23 mouse cellular contexts compared by ENCODE assay signal in the genomic region with DNA sequence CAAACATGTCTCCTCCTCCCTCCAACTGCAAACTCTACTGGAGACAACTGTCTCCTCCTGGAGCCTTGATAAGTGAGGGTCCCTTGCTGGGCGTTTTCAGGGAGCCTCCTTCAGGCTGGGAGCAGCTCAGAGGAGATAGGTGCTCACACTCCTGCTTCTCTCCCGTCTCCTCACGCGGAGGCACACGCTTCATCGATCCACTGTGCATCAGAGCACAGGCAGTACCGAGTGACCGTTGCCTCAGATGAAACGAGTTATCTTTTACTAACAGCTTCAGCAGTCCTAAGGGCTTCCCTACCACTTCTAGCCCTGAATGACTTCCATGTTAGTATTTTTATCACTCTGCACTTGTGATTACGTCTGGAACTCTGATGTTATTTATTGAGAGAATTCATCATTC. TPM values are rescaled to one million over a fixed set of nuclear protein-coding genes. Genes with fewer than 3 reads are reported as not detected.
DNase-seq lines count a peak whose midpoint lies in the region; ATAC-seq and TF ChIP-seq lines count a peak whose summit lies in the region.
"Had no signal": no experiment of that assay in that cellular context is flagged by ENCODE, and none has a peak within 500 bp of the region (broad histone marks: within the 10 kb centered on the region; RNA-seq: fewer than 3 reads in every experiment).

No protein-coding gene starts in this region.

- no peak overlapping the region for H3K4me2 ChIP-seq in liver, embryonic 16.5 days (ENCODE audit: low read depth, low read length)
- H3K4me2 ChIP-seq: hindbrain, embryonic 14.5 days; limb, embryonic 15.5 days; neural tube, embryonic 15.5 days had no signal

- TF ChIP-seq CTCF in spleen, adult 2 months (IDR thresholded peaks at IDR 0.05; ENCODE audit: extremely low read depth, insufficient read depth, insufficient read length, insufficient replicate concordance), result no peak

- no peaks in the 10 kb centered on the region for H3K9me3 ChIP-seq in liver, embryonic 16.5 days (replicated peaks; ENCODE audit: control insufficient read depth, low read length)
- H3K9me3 ChIP-seq: embryonic facial prominence, embryonic 10.5 days; heart, embryonic 12.5 days; limb, embryonic 15.5 days; midbrain, embryonic 10.5 days; neural tube, embryonic 15.5 days had no signal

- no peaks in the 10 kb centered on the region for H3K27me3 ChIP-seq in spleen, adult 2 months (ENCODE audit: control insufficient read depth, insufficient read depth, low read length)
- H3K27me3 ChIP-seq in liver, embryonic 16.5 days (ENCODE audit: control insufficient read depth, insufficient read depth, low read depth, low read length), result no peaks in the 10 kb centered on the region
- H3K27me3 ChIP-seq: heart, embryonic 12.5 days; limb, embryonic 15.5 days; neural tube, embryonic 15.5 days had no signal

- DNase-seq in frontal cortex, postnatal 25 days (ENCODE audit: low spot score in 2 of 2), result no peak
- DNase-seq in spleen, adult 2 months (ENCODE audit: low read depth in 1 of 2, low spot score in 2 of 2), result no peak
- no peak for DNase-seq in spleen, adult 18-20 months
- DNase-seq in adrenal gland, postnatal 25 days, result no peak
- DNase-seq in embryo, embryonic 11 days, result no peak
- DNase-seq: cerebellum, adult 11 months; cerebellum, adult 9-11 months; heart, postnatal 4 days; kidney, adult 9 months; kidney, postnatal 14 days; left cerebral cortex, postnatal 4 days; lung, postnatal 4 days; thymus, postnatal 14 days had no signal

- peak; percentile 24; the same call in 1 of the 2 replicates for ATAC-seq in frontal cortex, adult (ENCODE audit: low TSS enrichment)
- peak; percentile 70 for ATAC-seq in liver, embryonic 16.5 days (ENCODE audit: low read depth)

- H3K9ac ChIP-seq in liver, embryonic 16.5 days (ENCODE audit: low read depth, low read length), result no peak overlapping the region
- H3K9ac ChIP-seq: forebrain, postnatal 0 days; heart, embryonic 12.5 days; hindbrain, embryonic 14.5 days; limb, embryonic 15.5 days; neural tube, embryonic 15.5 days had no signal

- 0 out of 2 replicates have a peak overlapping the region, but pooled peaks have one; percentile 6 for H3K27ac ChIP-seq in spleen, adult 2 months (ENCODE audit: insufficient read depth, low read length)
- no peak overlapping the region for H3K27ac ChIP-seq in liver, embryonic 16.5 days (ENCODE audit: low read length)
- H3K27ac ChIP-seq: embryonic facial prominence, embryonic 10.5 days; hindbrain, embryonic 14.5 days; limb, embryonic 15.5 days; midbrain, embryonic 10.5 days; neural tube, embryonic 15.5 days; stomach, postnatal 0 days had no signal

- H3K4me1 ChIP-seq in spleen, adult 2 months (ENCODE audit: control insufficient read depth, insufficient read depth, insufficient read length), result peaks cover 17% of the 10 kb centered on the region; the same call in 1 of the 2 replicates
- H3K4me1 ChIP-seq in liver, embryonic 16.5 days (ENCODE audit: control insufficient read depth, low read depth, low read length), result peaks cover 21% of the 10 kb centered on the region
- H3K4me1 ChIP-seq: limb, embryonic 15.5 days had no signal

- no peak overlapping the region for H3K4me3 ChIP-seq in spleen, adult 2 months (ENCODE audit: extremely low read depth, insufficient read depth, insufficient read length)
- no peak overlapping the region for H3K4me3 ChIP-seq in liver, embryonic 16.5 days (ENCODE audit: low read depth, low read length)
- H3K4me3 ChIP-seq: embryonic facial prominence, embryonic 10.5 days; heart, embryonic 12.5 days; limb, embryonic 15.5 days; midbrain, embryonic 10.5 days; neural tube, embryonic 15.5 days had no signal

- H3K36me3 ChIP-seq in spleen, adult 2 months (ENCODE audit: control insufficient read depth, insufficient read depth, low read length), result peaks cover 11% of the 10 kb centered on the region
- peaks cover 17% of the 10 kb centered on the region for H3K36me3 ChIP-seq in liver, embryonic 16.5 days (ENCODE audit: control insufficient read depth, insufficient read depth)

- WGBS in spleen, adult 2 months, result 75% methylated on average over 10 of the region's 10 CpGs
- WGBS in liver, embryonic 16.5 days (ENCODE audit: insufficient replicate concordance), result 35% methylated on average over 10 of the region's 10 CpGs

- no peak for TF ChIP-seq POLR2A in spleen, adult 2 months (IDR thresholded peaks at IDR 0.05; ENCODE audit: low read depth, low read length)

RNA-seq across cellular contexts. Expression of gene Map3k1, which starts 30.9 kb away (rescaled TPM):
- 45.1 and 49.9 TPM in 2 replicates for polyA plus RNA-seq in spleen, adult 2 months (2012; rRNA removed)
- 12.8 and 13.7 TPM in 2 replicates for polyA plus RNA-seq in liver, embryonic 16.5 days (2015; fragmentation: Nextera tagmentation; extraction: Ambion mirVana)
- total RNA-seq in adrenal gland, postnatal 25 days (2021), result 60.6 and 62.2 TPM in 2 replicates
